Mouse (Mus musculus) brain, embryonic 14.5 days (tissue): ENCODE measurements around the gene Tmem94. TPM values are rescaled to one million over a fixed set of nuclear protein-coding genes. Genes with fewer than 3 reads are reported as not detected.
A peak's percentile ranks its signal among the peaks of the same experiment; 100 is the strongest.

Experiments used
- DNase-seq: peaks from one replicate; pipeline ENCODE4 v3.0.0-alpha.2; 2011; ENCODE audit warnings: low read depth
- CTCF ChIP-seq: fragments of 200-500 bp; IDR thresholded peaks from 2 replicates; pipeline ENCODE4 v1.5.1; 2012; ENCODE audit warnings: inconsistent platforms, mild to moderate bottlenecking, moderate library complexity, borderline replicate concordance; ENCODE audit not compliant: insufficient read depth, insufficient read length; ENCODE audit errors: extremely low read depth
- POLR2A ChIP-seq: fragments of 200-500 bp; IDR thresholded peaks from 2 replicates; pipeline ENCODE4 v1.6.1; 2012; ENCODE audit warnings: mild to moderate bottlenecking, inconsistent platforms, borderline replicate concordance; ENCODE audit not compliant: poor library complexity, insufficient read depth, insufficient read length, severe bottlenecking; ENCODE audit errors: extremely low read depth
- polyA plus RNA-seq: library from polyadenylated mRNA; depleted of rRNA; stranded (reverse); fragments of >200 nt; gene quantifications from 2 replicates; pipeline ENCODE4 v1.2.3, GENCODE M21; 2012; rRNA removed

Tmem94 gene
- polyA plus RNA-seq: 56.0 and 61.9 TPM in 2 replicates

DNA sequence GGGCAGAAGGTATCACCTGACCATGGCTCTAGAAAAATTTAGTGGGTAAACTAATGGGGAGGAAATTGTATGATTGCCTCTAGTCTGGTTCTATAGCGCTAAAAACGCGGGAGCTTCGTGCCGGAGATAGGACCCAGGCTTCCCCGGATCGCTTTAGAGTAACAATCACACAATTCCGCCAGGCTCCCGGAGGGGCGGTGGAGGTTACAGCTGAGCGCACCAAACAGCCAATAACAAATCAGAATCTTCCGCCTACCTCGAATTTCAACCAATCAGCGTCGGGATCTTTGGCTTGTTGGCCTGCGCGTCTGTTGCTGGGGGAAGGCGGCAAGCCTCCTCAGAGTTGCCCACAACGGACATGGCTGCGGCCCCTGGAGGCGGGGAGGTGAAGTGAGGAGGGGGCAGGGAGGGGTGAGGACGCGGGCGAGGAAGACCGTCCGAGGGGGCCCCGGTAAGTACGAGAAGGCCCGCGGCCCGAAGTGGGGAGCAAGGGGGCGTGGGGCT is at the start of gene Tmem94:
Tmem94 (plus strand) TSS at position 331 of the 504 bp plus-strand sequence.
- DNase-seq: peak; percentile 99
- peak; percentile 82; the same call in 1 of the 2 replicates for TF ChIP-seq POLR2A
- TF ChIP-seq CTCF: peak; percentile 22; the same call in 1 of the 2 replicates

DNA sequence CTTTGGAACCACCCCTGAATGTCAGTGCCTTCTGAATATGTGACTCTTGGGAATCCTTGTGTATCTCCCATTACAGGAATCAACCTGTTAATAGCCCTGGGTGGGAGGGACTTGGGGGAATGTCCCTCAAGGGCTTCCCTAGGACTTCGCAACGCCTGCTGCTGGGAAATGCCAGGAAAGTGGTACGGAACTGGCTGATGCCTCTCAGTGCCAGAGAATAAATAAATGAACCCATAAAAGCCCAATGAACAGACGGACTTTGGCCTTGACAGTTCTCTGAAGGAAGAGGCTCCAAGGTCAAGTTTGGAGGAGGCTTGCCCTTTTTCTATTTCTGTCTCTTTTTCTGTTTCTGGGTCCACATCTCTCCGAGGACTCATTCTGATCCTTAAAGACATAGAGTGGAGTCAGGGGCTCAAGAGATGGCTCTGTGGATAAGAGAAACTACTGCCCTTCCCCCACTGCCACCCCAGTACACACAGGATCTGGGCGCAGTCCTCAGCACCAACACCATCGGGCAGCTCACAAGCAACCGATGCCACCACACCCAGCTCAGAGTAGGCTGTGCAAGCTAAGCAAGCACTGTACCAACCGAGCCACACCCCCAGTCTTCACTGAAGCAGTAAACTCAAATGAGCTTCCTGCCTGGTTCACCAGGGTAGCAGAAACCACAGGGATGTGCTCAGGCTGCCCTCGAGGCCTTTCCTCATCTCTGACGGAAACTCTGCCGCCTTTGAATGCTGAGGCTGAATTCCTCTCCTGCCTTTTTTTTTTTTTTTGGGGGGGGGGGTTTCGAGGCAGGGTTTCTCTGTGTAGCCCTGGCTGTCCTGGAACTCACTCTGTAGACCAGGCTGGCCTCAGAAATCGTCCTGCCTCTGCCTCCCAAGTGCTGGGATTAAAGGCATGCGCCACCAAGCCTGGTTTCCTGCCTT is 48.6 kb upstream of the Tmem94 start:
- TF ChIP-seq POLR2A: no peak
- no peak for TF ChIP-seq CTCF

DNA sequence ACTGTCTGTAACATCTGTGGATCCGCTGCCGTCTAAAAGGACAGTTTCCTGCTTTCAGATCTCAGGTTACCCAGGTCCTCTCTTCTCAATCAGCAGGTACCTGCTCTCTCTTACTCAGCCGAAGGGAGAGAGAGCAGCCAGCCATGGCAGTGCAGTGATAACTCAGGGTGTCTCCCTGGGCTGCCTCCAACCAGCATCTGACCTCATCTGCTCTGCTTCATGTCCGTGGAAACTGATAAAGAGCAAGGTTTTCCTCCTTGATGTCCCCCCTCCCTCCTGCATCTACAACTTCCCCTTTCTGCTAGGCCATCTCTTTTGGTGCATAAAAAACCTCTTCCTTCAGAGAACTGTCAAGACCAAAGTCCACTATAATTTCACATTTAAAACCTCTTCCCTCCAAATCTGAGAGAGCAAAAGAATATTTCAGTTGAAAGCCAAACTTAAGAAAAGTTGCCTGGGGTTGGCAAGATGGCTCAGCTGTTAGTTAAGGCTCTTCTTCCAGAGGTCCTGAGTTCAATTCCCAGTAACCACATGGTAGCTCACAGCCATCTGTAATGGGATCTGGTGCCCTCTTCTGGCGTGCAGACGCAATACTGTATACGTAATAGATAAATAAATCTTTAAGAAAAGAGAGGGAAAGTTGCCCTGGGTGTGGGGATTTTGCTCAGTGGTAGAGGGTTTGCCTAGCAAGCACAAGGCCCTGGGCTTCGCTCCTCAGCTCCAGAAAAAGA is 47.4 kb upstream of the Tmem94 start:
- peak; percentile 32; the same call in 1 of the 2 replicates for TF ChIP-seq CTCF
- TF ChIP-seq POLR2A: no peak
- DNase-seq: peak; percentile 6

More for the DNA sequence above, 48.6 kb upstream of the Tmem94 start:
- DNase-seq: no peak

DNA sequence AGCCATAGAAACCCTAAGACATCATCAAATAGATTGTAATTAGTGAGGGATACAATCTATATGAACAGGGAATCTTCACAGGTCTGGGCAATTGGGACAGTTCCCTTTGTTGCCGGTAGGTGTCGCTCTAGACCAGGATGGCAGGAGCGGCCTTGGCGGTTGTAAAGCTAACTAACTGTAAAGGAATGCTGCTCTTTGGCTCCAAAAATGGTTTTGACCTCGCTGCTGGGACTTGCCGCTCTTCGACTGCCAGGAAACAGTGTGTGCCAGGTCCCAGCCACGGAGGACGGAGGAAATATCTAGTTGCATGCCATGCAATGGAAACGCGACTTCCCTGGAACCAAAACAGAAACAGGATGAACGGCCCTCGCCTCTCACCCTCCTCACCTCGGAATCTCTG is 42.6 kb upstream of the Tmem94 start:
- DNase-seq: peak; percentile 85
- TF ChIP-seq POLR2A (no peak), CTCF (peak; percentile 99)

DNA sequence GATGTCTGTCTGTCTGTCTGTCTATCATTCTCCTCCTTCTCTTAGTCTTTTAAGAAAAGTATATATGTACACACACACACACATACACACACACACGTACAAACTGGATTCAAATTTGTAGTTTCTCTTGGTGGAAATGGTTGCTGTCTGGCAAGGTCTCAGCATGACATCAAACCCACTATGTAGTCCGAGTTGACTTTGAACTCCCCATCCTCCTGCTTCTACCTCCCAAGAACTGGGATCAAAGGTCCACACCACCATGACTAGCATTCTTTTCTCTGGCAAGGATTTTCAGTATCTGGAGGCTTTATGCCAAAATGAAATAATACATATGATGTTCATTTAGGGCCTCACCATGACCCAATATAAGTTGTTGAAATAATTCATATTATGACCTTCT is 42.0 kb upstream of the Tmem94 start:
- TF ChIP-seq CTCF: no peak
- no peak for TF ChIP-seq POLR2A
- DNase-seq: no peak

DNA sequence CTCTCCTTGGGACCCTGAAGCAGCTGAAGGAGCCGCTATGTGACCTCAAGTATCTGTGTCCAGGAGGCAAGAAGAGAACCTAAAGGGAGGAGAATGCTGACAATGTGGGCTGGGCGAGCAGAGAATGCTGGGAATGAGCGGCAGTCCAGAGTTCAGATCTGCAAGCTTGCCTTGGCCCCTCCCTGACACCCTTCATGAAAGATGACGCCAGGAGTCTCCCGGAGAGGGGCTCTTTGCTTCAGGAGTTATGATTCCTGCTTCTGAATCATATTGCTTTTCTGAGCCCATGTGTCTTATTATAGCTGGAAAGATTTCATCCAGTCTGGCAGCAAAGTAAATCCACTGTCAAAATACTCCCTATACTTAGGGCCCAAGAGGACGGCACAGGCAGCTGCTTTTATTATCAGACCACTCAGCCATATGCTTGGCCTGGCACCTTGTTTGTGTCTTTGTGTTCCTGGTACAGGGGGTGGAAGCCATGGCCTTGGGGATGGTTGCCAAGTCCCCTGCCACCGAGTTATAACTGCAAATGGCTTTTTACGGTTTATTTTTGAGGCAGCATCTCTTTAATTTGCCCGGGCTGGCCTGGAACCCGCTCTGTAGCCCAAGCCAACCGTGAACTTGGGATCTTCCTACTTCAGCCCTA is 31.1 kb upstream of the Tmem94 start:
- TF ChIP-seq CTCF (no peak), POLR2A (no peak)
- DNase-seq: peak; percentile 67

DNA sequence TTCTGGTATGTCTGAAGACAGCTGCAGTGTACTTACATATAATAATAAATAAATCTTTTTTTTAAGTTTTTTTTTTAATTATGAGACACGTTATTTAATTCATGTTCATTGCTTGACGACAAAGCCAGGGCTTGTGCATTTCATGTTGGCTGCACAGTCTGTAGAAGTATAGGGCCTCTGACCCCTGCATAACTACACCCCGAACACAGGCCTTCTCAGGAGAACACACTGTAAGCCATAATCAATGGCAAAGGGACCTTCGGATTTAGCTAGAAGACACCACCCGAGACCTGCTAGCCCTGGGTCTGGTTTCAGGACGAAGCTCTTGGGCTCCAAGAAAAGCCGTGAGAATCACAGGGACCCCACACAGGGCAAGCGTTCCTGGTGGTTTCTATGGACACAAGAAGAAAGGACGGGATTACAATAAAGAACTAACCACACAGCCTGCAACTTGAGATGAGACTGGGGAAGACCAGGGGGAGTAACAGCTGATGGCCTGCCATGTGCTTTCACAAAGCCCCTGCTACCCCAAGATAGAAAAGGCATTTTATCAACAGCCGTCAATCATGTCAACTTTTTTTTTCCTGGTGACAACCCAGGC is 27.5 kb upstream of the Tmem94 start:
- DNase-seq: peak; percentile 65
- TF ChIP-seq CTCF (no peak), POLR2A (no peak)

DNA sequence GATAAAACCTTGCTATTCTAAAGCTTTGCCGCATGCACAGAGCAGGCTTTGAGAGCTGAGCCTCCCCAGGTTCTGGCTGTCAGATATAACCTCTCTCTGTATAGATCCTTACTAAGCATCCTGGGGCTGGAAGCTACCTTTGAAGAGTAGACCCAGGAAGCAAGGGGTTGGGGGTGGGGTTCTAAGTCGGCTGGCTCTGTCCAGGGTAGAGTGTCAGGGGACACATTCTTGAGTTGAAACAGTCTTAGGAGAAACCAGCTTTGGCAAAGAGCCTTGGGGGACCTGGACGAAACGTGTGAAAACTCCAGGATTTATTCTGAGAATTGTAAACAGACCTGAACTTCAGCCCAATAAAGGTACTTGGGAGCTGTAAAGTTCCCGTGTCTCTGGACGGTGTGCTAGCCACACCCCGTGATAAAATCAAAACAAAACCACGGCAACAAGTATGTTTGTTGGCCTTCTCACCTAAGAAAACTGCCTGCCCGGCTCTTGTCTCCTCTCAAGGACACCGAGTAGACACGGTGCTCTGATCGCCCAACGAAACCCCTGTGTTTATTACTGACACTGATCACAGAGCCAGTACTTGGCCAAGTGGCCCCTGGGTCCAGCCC is 26.9 kb upstream of the Tmem94 start:
- no peak for TF ChIP-seq CTCF
- no peak for TF ChIP-seq POLR2A
- peak; percentile 4 for DNase-seq

DNA sequence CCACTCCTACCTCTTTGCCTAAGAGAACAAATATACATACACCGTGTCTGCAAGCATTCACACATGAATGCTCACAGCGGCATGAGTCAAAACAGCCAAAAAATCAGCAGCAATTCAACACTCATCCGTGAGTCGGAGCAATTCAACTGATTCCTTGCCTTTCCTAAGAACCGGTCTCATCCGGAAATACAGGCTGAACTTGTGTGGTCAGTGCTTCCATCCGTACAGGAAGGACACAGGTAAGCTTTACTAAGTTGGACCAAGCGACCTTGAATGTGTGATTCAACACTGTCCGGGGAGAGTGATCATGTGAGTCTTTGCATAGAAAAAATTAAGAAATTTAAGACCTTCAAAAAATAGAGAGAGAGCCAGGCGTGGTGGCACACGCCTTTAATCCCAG is 24.2 kb upstream of the Tmem94 start:
- TF ChIP-seq CTCF (no peak), POLR2A (no peak)
- DNase-seq: no peak

DNA sequence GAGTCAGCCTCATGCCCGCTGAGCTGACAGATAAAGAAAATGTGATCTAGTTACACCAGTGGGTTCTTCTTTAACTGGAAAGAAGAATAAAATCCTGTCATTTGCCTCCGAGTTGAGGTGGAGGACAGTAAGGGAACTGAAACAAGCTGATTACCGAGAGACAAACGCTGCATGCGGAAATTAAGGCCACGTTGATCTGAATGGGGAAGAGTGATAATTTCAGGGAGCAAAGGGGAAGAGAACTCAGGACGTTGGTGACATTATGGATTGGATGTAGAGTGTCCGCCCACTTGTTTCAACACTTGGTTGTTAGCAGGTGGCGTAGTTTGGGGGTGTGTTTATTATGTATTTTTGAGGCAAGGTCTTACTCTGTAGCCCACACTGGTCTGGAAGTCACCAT is 22.3 kb upstream of the Tmem94 start:
- DNase-seq: no peak
- TF ChIP-seq POLR2A (no peak), CTCF (no peak)
